Mouse (Mus musculus): ENCODE data around the gene Nudt3.

DNA sequence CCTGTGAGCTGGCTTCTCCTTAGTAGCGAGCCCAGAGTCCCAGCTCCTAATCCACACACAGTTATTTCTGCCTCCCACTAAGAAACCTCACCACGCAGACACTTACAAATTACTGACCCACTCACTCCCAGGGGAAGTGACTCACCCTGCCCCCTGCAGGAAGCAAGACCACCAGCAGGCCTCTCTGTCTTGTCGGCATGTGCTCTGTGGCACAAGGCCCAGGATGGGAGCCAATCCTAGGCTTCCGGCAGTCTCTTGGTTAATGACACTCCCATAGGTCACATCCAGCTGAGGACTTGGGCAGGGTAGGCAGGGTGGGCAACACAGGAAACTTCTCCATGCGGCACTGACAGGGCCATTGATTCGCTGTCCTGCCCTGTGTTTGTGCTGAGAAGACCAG lies 45.8 kb downstream of the Nudt3 start:
- TF ChIP-seq EP300 (IDR thresholded peaks at IDR 0.05): no peak
- TF ChIP-seq CTCF (IDR thresholded peaks at IDR 0.05): peak; percentile 63
